Mouse (Mus musculus) MEL (cell line): ENCODE data around the gene Paxx. TPM values are rescaled to one million over a fixed set of nuclear protein-coding genes. Genes with fewer than 3 reads are reported as not detected.

Experiments
- DNase-seq: peaks from one replicate; pipeline ENCODE4 v3.0.0; 2011; ENCODE audit warnings: low read depth, low spot score
- H3K27ac ChIP-seq: 2 replicates; pipeline ENCODE4 v1.5.1; 2012; ENCODE audit warnings: low read depth, mild to moderate bottlenecking, control low read depth, low read length, moderate library complexity; ENCODE audit not compliant: control insufficient read depth
- H3K27me3 ChIP-seq, 2 experiments: fragments of 150-350 bp in 1 of 2; sonication (generic) in 1 of 2; 2 replicates each; pipeline ENCODE4 v1.6.1; 2012; ENCODE audit warnings: low read length in 2 of 2, mild to moderate bottlenecking in 2 of 2, improper control_type of control experiment in 1 of 2, moderate library complexity in 1 of 2; ENCODE audit not compliant: insufficient read depth in 2 of 2, control insufficient read depth in 1 of 2
- H3K36me3 ChIP-seq, 2 experiments: 2 replicates each; pipeline ENCODE4 v1.6.1; 2012 to 2014; ENCODE audit warnings: low read length in 2 of 2, improper control_type of control experiment in 1 of 2, inconsistent platforms in 1 of 2, mild to moderate bottlenecking in 1 of 2; ENCODE audit not compliant: insufficient read depth in 2 of 2, control insufficient read depth in 1 of 2
- H3K4me1 ChIP-seq, 2 experiments: fragments of 150-350 bp in 1 of 2; sonication (generic) in 1 of 2; 2 replicates each; pipeline ENCODE4 v1.6.1; 2012; ENCODE audit warnings: low read length in 2 of 2, improper control_type of control experiment in 1 of 2, mild to moderate bottlenecking in 1 of 2; ENCODE audit not compliant: insufficient read depth in 2 of 2, control insufficient read depth in 1 of 2
- H3K4me3 ChIP-seq, 2 experiments: fragments of 150-350 bp in 1 of 2; sonication (generic) in 1 of 2; 2 replicates each; pipeline ENCODE4 v1.5.1; 2012; ENCODE audit warnings: low read depth in 2 of 2, low read length in 2 of 2, mild to moderate bottlenecking in 2 of 2, moderate library complexity in 2 of 2, control low read depth in 1 of 2, improper control_type of control experiment in 1 of 2; ENCODE audit not compliant: control insufficient read depth in 1 of 2, insufficient read depth in 1 of 2
- H3K79me2 ChIP-seq: 2 replicates; pipeline ENCODE4 v1.6.1; 2012; ENCODE audit warnings: mild to moderate bottlenecking, low read length, moderate library complexity; ENCODE audit not compliant: control insufficient read depth, poor library complexity, insufficient read depth
- H3K9ac ChIP-seq: 2 replicates; pipeline ENCODE4 v1.6.1; 2012; ENCODE audit warnings: low read depth, mild to moderate bottlenecking, control low read depth, low read length, moderate library complexity; ENCODE audit not compliant: control insufficient read depth, poor library complexity, severe bottlenecking
- H3K9me3 ChIP-seq: fragments of 150-350 bp; sonication (generic); replicated peaks from 2 replicates; pipeline ENCODE4 v1.6.1; 2012; ENCODE audit warnings: mild to moderate bottlenecking, low read length, improper control_type of control experiment, moderate library complexity; ENCODE audit not compliant: insufficient read depth
- CHD2 ChIP-seq: IDR thresholded peaks from 2 replicates; pipeline ENCODE4 v1.6.1; 2011; ENCODE audit warnings: low read length, improper control_type of control experiment
- CTCF ChIP-seq, 3 experiments: IDR thresholded peaks in 2 of 3; conservative IDR thresholded peaks in 1 of 3; 2 replicates each; pipeline ENCODE4 v1.5.1; 2011 to 2012; ENCODE audit warnings: low read length in 3 of 3, low read depth in 2 of 3, mild to moderate bottlenecking in 2 of 3, improper control_type of control experiment in 1 of 3, inconsistent platforms in 1 of 3, mixed read lengths in 1 of 3, moderate library complexity in 1 of 3; ENCODE audit not compliant: control insufficient read depth in 1 of 3, insufficient read depth in 1 of 3, poor library complexity in 1 of 3, severe bottlenecking in 1 of 3
- E2F4 ChIP-seq: IDR thresholded peaks from 2 replicates; pipeline ENCODE4 v1.6.1; 2011; ENCODE audit warnings: low read depth, low read length, improper control_type of control experiment, borderline replicate concordance
- ELF1 ChIP-seq: IDR thresholded peaks from 2 replicates; pipeline ENCODE4 v1.6.1; 2014; ENCODE audit warnings: low read depth, mild to moderate bottlenecking, inconsistent platforms, low read length, improper control_type of control experiment, moderate library complexity
- GABPA ChIP-seq: IDR thresholded peaks from 2 replicates; pipeline ENCODE4 v1.6.1; 2012; ENCODE audit warnings: low read depth, mild to moderate bottlenecking, inconsistent platforms, low read length, improper control_type of control experiment, moderate library complexity
- JUND ChIP-seq: IDR thresholded peaks from 2 replicates; pipeline ENCODE4 v1.6.1; 2011; ENCODE audit warnings: low read depth, mild to moderate bottlenecking, improper control_type of control experiment, low read length
- MAFK ChIP-seq: IDR thresholded peaks from 2 replicates; pipeline ENCODE4 v1.6.1; 2011; ENCODE audit warnings: low read depth, mild to moderate bottlenecking, low read length, improper control_type of control experiment, borderline replicate concordance
- MAZ ChIP-seq: IDR thresholded peaks from 2 replicates; pipeline ENCODE4 v1.6.1; 2012; ENCODE audit warnings: low read depth, mild to moderate bottlenecking, inconsistent platforms, low read length, improper control_type of control experiment
- MEF2A ChIP-seq: IDR thresholded peaks from 2 replicates; pipeline ENCODE4 v1.6.1; 2014; ENCODE audit warnings: low read depth, mild to moderate bottlenecking, inconsistent platforms, low read length, improper control_type of control experiment; ENCODE audit not compliant: poor library complexity, insufficient replicate concordance, severe bottlenecking; ENCODE audit errors: extremely low read depth
- MXI1 ChIP-seq: IDR thresholded peaks from 2 replicates; pipeline ENCODE4 v1.6.1; 2011; ENCODE audit warnings: mild to moderate bottlenecking, low read depth, low read length, improper control_type of control experiment
- MYB ChIP-seq: IDR thresholded peaks from 2 replicates; pipeline ENCODE4 v1.6.1; 2011; ENCODE audit warnings: mild to moderate bottlenecking, low read depth, low read length, improper control_type of control experiment
- NELFE ChIP-seq: IDR thresholded peaks from 2 replicates; pipeline ENCODE4 v1.6.1; 2011; ENCODE audit warnings: low read depth, low read length, improper control_type of control experiment
- NRF1 ChIP-seq: IDR thresholded peaks from 2 replicates; pipeline ENCODE4 v1.6.1; 2014; ENCODE audit warnings: low read depth, mild to moderate bottlenecking, inconsistent platforms, low read length, improper control_type of control experiment, moderate library complexity; ENCODE audit not compliant: poor library complexity, insufficient read depth, severe bottlenecking
- POLR2AphosphoS2 ChIP-seq: IDR thresholded peaks from 2 replicates; pipeline ENCODE4 v1.6.1; 2011; ENCODE audit warnings: low read length, improper control_type of control experiment
- POLR2AphosphoS5 ChIP-seq: IDR thresholded peaks from 2 replicates; pipeline ENCODE4 v1.6.1; 2012; ENCODE audit warnings: low read depth, borderline replicate concordance, mild to moderate bottlenecking, inconsistent platforms, low read length, moderate library complexity, mixed read lengths
- RAD21 ChIP-seq: IDR thresholded peaks from 2 replicates; pipeline ENCODE4 v1.6.1; 2011; ENCODE audit warnings: mild to moderate bottlenecking, low read depth, low read length, improper control_type of control experiment
- RCOR1 ChIP-seq: IDR thresholded peaks from 2 replicates; pipeline ENCODE4 v1.6.1; 2012; ENCODE audit warnings: low read depth, mild to moderate bottlenecking, inconsistent platforms, low read length, improper control_type of control experiment
- SIN3A ChIP-seq: IDR thresholded peaks from 2 replicates; pipeline ENCODE4 v1.6.1; 2012; ENCODE audit warnings: low read length, improper control_type of control experiment, inconsistent platforms
- SMC3 ChIP-seq: IDR thresholded peaks from 2 replicates; pipeline ENCODE4 v1.6.1; 2011; ENCODE audit warnings: low read depth, low read length, improper control_type of control experiment
- TAL1 ChIP-seq: IDR thresholded peaks from 2 replicates; pipeline ENCODE4 v1.6.1; 2012; ENCODE audit warnings: mild to moderate bottlenecking, inconsistent platforms, low read length, moderate library complexity, mixed read lengths
- TBP ChIP-seq: IDR thresholded peaks from 2 replicates; pipeline ENCODE4 v1.8.0; 2011; ENCODE audit warnings: low read depth, low read length, improper control_type of control experiment
- UBTF ChIP-seq: IDR thresholded peaks from 2 replicates; pipeline ENCODE4 v1.6.1; 2012; ENCODE audit warnings: low read depth, mild to moderate bottlenecking, inconsistent platforms, low read length, improper control_type of control experiment, moderate library complexity, borderline replicate concordance; ENCODE audit not compliant: insufficient read depth
- ZC3H11A ChIP-seq: IDR thresholded peaks from 2 replicates; pipeline ENCODE4 v1.6.1; 2012; ENCODE audit warnings: low read depth, mild to moderate bottlenecking, inconsistent platforms, low read length, improper control_type of control experiment
- ZMIZ1 ChIP-seq: IDR thresholded peaks from 2 replicates; pipeline ENCODE4 v1.6.1; 2012; ENCODE audit warnings: low read depth, mild to moderate bottlenecking, inconsistent platforms, low read length, improper control_type of control experiment, moderate library complexity
- ZNF384 ChIP-seq: IDR thresholded peaks from 2 replicates; pipeline ENCODE4 v1.6.1; 2012; ENCODE audit warnings: low read depth, mild to moderate bottlenecking, inconsistent platforms, low read length, improper control_type of control experiment
- polyA plus RNA-seq, 2 experiments: library from polyadenylated mRNA; stranded (reverse) in 1 of 2; unstranded in 1 of 2; fragments of >175 nt in 1 of 2; fragments of >200 nt in 1 of 2; gene quantifications; 2 replicates each; pipeline versions ENCODE4 v1.2.1 to v1.2.4; 2012; ENCODE audit warnings: low replicate concordance in 2 of 2, low read depth in 1 of 2; ENCODE audit not compliant: insufficient read length in 2 of 2, insufficient read depth in 1 of 2, missing spikeins in 1 of 2
- total RNA-seq: library from RNA; depleted of rRNA; stranded (reverse); fragments of 300-350 nt; gene quantifications from 2 replicates; pipeline ENCODE4 v1.2.3, GENCODE M21; 2012

Paxx gene
- total and polyA plus RNA-seq, 3 experiments, result 18.5 to 22.1 TPM; not detected in 1

- TF ChIP-seq MAZ (peak; percentile 80; the same call in 1 of the 2 replicates), POLR2AphosphoS5 (no peak), MEF2A (no peak), CTCF (IDR thresholded peaks at IDR 0.05 in 2 of 3, conservative IDR thresholded peaks at IDR 0.05 in 1 of 3; ENCODE audit: control insufficient read depth in 1 of 3, insufficient read depth in 1 of 3, low read depth in 2 of 3, low read length in 3 of 3, poor library complexity in 1 of 3, severe bottlenecking in 1 of 3) (peak; percentile 51 to 78 (median 77)), SIN3A (peak; percentile 31; the same call in 1 of the 2 replicates), RAD21 (peak; percentile 62), TAL1 (no peak), CHD2 (peak; percentile 52), ZMIZ1 (no peak), SMC3 (peak; percentile 78), UBTF (no peak), ZC3H11A (peak; percentile 59)
- DNase-seq, result peak; percentile 76
- Histone ChIP-seq H3K4me3 (no peak overlapping the region), H3K9me3 (no peaks in the 10 kb centered on the region), H3K9ac (no peak overlapping the region), H3K27ac (no peak overlapping the region), H3K79me2 (no peaks in the 10 kb centered on the region), H3K27me3 (peaks cover 1 to 4% of the 10 kb centered on the region in 2 experiments; a peak in 2 of 4 replicates), H3K36me3 (peaks cover 0 to 3% of the 10 kb centered on the region in 2 experiments; a peak in 2 of 4 replicates), H3K4me1 (peaks cover 10 to 16% of the 10 kb centered on the region in 2 experiments)
Measured at GRCm38 (mm10) chr2:25421896-25422295, 39.0 kb downstream of the Paxx start.

GRCm38 (mm10) chr2:25417426-25417825 lies 43.5 kb downstream of the Paxx start:
- Histone ChIP-seq H3K27me3 (peaks cover 4 to 6% of the 10 kb centered on the region in 2 experiments), H3K27ac (no peak overlapping the region), H3K4me1 (peaks cover 1 to 4% of the 10 kb centered on the region in 2 experiments), H3K9me3 (no peaks in the 10 kb centered on the region), H3K79me2 (no peaks in the 10 kb centered on the region), H3K36me3 (peaks cover 0 to under 1% of the 10 kb centered on the region in 2 experiments; a peak in 2 of 4 replicates)
- DNase-seq, result no peak
- TF ChIP-seq CTCF (IDR thresholded peaks at IDR 0.05 in 2 of 3, conservative IDR thresholded peaks at IDR 0.05 in 1 of 3; ENCODE audit: control insufficient read depth in 1 of 3, insufficient read depth in 1 of 3, low read depth in 2 of 3, low read length in 3 of 3, poor library complexity in 1 of 3, severe bottlenecking in 1 of 3) (no peak), MAZ (no peak), NELFE (no peak), E2F4 (no peak), MAFK (no peak), MXI1 (no peak), TBP (no peak), POLR2AphosphoS2 (no peak), ZNF384 (no peak), ZC3H11A (no peak), NRF1 (no peak), JUND (no peak), SMC3 (no peak), RCOR1 (no peak), ELF1 (no peak), MYB (no peak), GABPA (no peak)
- TF ChIP-seq, all 39 proteins: peak for 0
- Histone ChIP-seq H3K4me3 (no peak overlapping the region), H3K9ac (no peak overlapping the region)
